Mouse (Mus musculus) cerebellum, adult 11 months (tissue): ENCODE measurements around the gene Tln2.
"Not testable (repeated sequence)": the region's sequence is repeated elsewhere in the genome, so short reads cannot be mapped to it uniquely, and the experiment has no call there.

Experiments
- DNase-seq: peaks from one replicate; pipeline ENCODE4 v3.0.0; 2022

Gene Tln2

GRCm38 (mm10) chr9:67348983-67349382, 210.5 kb downstream of the Tln2 start:
- DNase-seq: no peak

DNA sequence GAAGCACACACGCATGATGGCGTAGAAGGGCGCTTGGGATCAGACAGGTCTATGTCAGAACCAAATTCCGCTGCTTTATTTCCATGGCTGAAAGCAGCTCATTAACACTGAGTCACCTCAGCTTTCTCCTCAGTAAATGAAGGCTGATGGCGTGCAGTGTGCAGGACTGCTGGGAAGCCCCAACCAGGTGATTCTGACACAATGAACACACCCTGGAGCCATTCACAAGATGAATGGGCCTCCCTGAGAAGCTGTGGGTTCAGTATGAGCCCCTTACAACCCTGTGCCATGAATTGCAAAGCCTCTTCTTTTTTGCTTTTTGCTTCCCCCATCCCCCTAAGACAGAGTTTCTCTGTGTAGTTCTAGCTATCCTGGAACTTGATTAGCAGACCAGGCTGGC, 212.3 kb downstream of the Tln2 start:
- DNase-seq: no peak

DNA sequence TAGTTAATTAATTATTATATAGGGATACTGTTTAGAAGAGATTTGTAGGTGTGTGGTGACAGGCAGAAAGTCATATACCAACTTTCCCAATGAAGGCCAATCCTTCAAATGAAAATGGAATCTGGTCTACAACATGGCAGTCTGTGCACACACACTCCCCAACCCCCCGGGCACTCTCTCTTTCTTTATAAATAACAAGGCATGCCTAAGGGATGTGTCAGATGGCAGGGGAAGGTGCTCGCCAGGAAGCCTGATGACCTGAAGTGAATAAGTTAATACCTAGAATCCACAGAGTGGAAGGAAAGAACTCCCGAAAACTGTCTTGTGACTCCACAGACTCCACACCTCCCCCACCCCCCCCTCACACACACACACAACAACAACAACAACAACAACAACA, 228.2 kb downstream of the Tln2 start:
- no peak for DNase-seq

DNA sequence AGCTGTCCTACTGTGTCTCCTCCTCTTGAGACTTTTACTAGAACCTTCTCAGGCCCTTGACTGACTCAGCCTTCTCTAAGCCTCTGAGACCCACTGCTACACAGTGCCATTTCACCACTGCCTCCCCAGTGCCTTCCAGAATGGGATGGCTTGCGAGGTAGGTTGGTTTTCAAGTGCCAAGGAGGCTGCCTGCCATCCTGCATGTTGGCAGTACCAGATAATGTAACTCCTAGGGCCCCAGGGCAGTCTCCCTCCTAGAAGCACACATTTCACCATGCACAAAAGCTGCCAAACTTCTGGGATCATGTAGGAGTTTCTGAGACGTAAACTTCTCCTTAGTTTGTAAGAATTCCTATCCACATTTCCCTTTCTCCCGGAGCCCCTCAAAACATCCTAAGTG, 231.1 kb downstream of the Tln2 start:
- no peak for DNase-seq

GRCm38 (mm10) chr9:67321886-67322285, 237.6 kb downstream of the Tln2 start:
- no peak for DNase-seq

GRCm38 (mm10) chr9:67315356-67315755, 244.1 kb downstream of the Tln2 start:
- DNase-seq: peak; percentile 22

GRCm38 (mm10) chr9:67304992-67305391, 254.5 kb downstream of the Tln2 start:
- DNase-seq: no peak

DNA sequence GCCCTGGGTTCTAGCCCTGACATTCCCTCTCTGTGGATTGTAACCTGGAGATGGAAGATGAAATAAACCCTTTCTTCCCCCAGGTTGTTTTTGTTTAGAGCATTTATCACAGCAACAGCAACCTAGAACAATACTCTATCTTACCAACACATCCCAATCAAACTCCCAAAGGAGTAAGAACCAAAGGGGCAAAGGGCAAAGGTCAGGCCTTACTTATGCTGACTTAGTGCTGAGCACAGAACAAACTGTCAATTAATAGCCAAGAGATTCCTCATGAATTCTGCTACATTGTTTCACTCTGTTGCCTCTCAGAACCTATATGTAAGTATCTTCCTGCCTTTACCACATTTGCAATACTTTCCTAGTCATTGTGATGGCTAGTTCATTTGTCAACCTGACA, 255.5 kb downstream of the Tln2 start:
- DNase-seq: no peak

DNA sequence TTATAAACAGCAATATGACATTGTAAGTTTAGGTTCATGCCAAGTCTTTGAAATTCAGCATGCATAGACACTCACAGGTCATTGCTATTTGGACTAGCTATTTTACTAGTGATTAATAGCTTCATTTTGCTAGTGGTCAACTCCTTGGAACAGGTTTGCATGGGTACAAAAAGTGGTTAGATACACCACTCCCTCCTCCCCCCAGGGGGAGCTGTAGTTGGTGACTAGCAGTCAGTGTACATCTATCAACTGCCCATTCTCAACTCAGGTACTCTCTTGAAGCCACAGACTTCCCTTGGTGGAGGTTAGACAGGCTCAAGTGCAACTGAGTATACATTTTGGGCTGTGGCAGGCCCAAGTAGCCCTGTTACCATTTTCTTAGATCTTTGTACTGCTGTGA, 256.5 kb downstream of the Tln2 start:
- DNase-seq: no peak

DNA sequence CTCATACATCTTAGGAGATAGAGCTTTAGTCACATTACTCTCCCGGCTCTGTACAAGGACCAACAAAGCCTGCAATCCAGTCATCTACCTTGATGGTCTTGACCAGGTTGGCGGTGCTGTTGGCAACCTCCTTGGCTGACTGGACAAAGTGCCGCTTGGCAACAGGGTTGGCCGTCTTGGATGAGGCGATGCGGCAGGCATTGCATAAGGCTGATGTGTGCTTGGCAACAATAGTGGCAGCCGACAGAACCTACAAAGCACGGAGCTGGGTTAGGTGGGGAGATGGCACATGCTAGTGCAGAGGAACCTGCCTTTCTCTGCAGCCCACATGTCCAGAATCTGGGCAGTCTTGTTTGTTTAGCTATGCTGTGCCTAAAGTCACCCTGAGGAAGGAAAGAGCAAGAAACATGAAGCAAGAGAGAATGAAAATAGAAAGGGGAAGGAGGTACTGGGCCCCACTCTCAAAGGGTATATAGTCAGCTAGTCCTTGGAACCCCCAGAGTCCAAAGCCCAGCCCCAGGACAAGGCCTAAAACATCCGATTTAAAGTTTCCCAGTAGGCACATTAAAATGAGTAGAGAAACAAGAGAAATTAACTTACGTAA, 257.0 kb downstream of the Tln2 start:
- DNase-seq: peak; percentile 12

DNA sequence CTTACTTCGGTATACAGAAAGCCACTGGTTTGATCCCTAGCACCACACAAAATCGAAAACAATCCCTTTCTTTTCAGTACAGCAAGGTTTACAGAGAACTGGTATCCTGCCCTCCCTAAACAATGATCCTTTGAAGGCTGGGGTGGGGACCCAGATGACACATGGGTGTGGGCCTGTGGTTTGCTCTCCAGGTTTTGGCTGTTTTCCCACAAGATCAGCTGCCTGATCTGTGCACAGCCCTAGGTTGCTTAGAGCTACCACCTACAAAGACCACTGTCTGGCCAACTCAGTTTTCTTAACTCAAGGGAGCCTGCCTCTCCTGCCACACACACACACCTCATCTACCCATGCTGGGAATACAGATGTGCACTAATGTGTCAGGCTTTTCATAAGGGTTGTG, 257.9 kb downstream of the Tln2 start:
- DNase-seq: no peak

DNA sequence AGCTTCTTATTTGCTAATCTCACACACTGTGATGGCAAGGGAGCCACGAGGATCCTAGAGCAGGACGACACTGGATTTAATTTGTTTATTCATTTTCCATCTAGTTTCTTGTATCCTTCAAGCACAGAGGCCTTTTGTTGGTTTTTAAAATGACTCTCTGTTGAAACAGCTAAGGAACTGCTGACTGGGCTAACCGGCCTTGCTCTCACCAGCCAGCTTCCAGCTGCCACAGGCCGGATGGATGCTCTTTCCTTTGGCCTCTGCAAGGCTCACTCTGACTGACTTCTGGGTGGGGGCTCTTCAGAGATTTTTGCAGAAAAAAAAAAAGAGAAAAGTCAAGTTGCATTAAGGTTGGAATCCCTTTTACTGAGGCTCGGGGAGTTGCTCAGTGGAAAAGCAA, 258.7 kb downstream of the Tln2 start:
- no peak for DNase-seq

GRCm38 (mm10) chr9:67300346-67300745, 259.2 kb downstream of the Tln2 start:
- no peak for DNase-seq

DNA sequence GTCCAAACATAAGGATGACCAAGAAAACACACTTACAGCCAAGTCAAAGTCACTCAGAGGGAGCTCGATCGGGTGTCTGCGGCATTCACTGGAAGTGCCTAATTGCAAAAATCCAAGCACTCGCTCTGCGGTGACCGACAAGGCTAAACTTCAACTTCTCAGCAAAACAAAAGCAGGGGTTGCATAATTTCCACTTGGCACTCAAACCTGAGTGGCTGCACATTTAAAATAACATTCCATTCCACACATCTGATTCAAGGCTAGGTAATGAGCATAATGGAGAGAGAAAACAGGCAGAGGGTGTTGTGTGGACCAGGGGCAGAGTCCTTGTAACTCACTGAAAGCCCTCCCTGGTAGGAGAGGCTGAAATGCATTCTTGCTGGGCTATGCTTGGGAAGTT, 260.3 kb downstream of the Tln2 start:
- DNase-seq: no peak

DNA sequence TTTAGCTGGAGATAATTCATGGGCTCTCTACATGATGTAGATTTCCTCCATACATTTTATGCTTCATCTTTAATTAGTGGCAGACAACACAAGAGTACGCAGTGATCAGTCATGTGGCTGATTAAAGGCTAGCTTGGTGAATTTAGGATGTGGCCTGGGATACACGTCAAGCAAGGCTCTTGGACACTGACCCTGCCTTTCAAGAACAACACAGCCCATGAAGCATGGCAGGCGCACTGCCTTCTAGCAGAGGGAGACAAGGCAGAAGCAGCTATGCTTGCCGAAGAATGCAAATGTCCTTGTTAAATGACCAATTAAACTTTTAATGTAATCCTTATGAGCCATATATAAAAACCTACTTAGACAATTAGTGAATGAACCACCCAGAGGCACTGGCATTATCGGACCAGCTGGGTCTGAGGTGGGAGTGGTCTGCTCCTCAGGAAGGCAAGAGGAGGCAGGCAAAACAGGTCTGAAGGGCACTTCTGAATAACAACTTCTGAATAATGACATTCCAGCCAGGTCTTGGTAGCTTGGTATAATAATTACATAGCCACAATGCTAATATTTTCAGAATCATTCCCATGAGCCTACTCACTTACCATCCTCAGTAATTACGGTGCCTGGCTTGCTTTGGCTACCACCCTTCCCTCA, 262.1 kb downstream of the Tln2 start:
- DNase-seq: no peak

DNA sequence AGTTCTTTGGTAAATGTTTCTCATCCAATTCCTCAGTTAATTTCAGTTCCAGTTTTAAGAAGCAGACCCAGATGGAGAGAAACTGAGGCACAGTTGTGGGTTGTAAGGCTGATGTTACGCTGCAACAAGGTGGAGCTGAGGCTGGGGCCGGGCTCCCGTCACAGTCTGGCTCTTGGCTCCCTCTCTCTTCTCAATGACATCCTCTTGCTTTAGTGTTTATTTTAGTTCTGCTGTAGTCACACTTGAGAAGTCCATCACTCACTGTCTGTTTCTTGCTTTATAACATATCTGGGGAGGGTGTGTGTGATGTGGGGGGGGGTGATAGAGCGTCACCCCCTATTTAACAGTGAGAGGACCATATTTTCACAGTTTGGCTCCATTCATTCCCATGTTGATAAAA, 272.0 kb downstream of the Tln2 start:
- no peak for DNase-seq

- no peak for DNase-seq
Observed at GRCm38 (mm10) chr9:67286801-67287200, 272.7 kb downstream of the Tln2 start.

GRCm38 (mm10) chr9:67285544-67285943, 274.0 kb downstream of the Tln2 start:
- no peak for DNase-seq

GRCm38 (mm10) chr9:67281812-67282211, 277.7 kb downstream of the Tln2 start:
- no peak for DNase-seq

DNA sequence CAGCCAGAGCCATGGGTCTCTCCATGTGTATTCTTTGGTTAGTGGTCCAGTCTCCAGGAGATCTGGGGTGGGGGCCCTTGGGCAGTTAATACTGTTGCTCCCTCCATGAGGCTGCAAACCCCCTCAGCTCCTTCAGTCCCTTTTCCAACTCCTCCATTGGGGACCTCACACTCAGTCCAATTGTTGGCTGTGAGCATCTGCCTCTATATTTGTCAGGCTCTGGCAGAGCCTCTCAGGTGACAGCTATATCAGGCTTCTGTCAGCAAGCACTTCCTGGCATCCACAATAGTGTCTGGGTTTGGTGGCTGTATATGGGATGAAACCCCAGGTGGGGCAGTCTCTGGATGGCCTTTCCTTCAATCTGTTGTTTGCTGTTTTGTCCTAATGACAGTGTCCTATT, 279.2 kb downstream of the Tln2 start:
- DNase-seq: not testable (repeated sequence)

- DNase-seq: no peak
Observed at GRCm38 (mm10) chr9:67276446-67276845, 283.1 kb downstream of the Tln2 start.

DNA sequence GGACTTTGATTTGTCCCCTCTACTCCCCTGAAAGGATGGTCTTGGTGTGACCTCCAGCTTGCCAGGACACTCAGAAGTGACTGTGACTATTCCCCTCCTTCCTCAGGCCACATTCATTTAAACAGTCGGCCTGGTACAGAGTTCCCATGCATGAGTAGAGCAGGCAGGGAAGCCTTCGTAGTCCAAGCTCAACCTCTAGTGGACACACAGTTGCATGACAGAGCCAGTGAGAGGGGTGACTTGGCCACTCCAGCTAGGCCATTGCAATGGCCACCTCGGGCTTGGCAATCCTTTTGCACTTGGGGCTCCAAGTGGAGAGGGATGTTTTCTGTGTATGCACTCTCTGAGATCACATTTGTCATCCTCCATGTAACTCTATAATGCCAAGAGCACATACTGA, 285.2 kb downstream of the Tln2 start:
- DNase-seq: no peak

DNA sequence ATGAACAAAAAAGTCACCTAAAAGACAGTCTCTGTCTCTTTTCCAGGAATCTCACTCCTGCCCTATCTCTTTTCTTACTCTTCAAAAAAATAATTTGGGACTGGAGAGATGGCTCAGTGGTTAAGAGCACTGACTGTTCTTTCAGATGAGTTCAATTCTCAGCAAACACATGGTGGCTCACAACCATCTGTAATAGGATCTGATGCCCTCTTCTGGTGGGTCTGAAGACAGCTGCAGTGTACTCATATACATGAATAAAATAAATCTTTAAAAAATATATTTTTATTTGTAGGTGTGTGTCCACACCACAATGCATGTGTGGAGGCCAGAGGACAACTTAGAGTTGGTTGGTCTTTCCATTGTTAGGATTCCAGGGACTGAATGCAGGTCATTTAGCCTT, 286.1 kb downstream of the Tln2 start:
- no peak for DNase-seq

DNA sequence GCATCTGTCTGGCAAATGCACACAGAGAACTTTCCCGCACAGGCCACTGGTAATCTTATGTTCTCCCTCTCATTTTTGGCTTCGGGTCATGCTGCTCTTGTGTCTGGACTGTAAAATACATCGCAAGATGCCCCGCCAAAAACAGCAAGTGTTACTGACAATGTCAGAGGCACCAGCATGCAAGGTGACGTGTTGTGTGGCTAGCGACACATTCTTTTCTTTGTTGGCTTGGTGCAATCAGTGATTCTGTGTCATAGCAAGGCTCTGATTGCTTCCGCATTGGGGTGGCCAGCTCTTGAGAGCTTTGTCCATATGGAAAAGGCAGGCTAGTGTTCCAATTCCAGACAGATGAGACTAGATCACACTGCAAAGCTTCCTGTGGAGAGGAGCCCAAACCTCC, 288.8 kb downstream of the Tln2 start:
- no peak for DNase-seq

GRCm38 (mm10) chr9:67270061-67270595, 289.4 kb downstream of the Tln2 start:
- DNase-seq: no peak
